Mouse (Mus musculus) myocyte (in vitro differentiated cells): ENCODE data around the gene Hfe2. TPM values are rescaled to one million over a fixed set of nuclear protein-coding genes. Genes with fewer than 3 reads are reported as not detected.

Experiments used
- H3K27me3 ChIP-seq: one replicate; pipeline ENCODE4 v1.6.1; 2011; ENCODE audit not compliant: control insufficient read depth, insufficient read depth, insufficient read length
- H3K36me3 ChIP-seq: one replicate; pipeline ENCODE4 v1.6.1; 2011; ENCODE audit not compliant: control insufficient read depth, insufficient read depth
- H3K4me2 ChIP-seq: one replicate; pipeline ENCODE4 v1.6.1; 2011; ENCODE audit warnings: low read depth, control low read depth
- H3K4me3 ChIP-seq: one replicate; pipeline ENCODE4 v1.5.1; 2011; ENCODE audit warnings: mild to moderate bottlenecking, control low read depth, moderate library complexity
- H3K79me2 ChIP-seq: one replicate; pipeline ENCODE4 v1.6.1; 2011; ENCODE audit not compliant: control insufficient read depth, insufficient read depth
- H3ac ChIP-seq: one replicate; pipeline ENCODE4 v1.6.1; 2011; ENCODE audit not compliant: control insufficient read depth, insufficient read length
- CEBPB ChIP-seq: IDR thresholded peaks from 2 replicates; pipeline ENCODE4 v1.6.1; 2011; ENCODE audit warnings: mild to moderate bottlenecking, moderate library complexity; ENCODE audit not compliant: poor library complexity, insufficient read depth, severe bottlenecking
- E2F4 ChIP-seq: IDR thresholded peaks from one replicate; pipeline ENCODE4 v1.6.1; 2011; ENCODE audit warnings: mild to moderate bottlenecking, control low read depth, moderate library complexity; ENCODE audit not compliant: insufficient read depth
- MAX ChIP-seq: IDR thresholded peaks from one replicate; pipeline ENCODE4 v1.6.1; 2011; ENCODE audit warnings: low read depth, mild to moderate bottlenecking, control low read depth
- MYOD1 ChIP-seq, 3 experiments: IDR thresholded peaks; one replicate each; pipeline ENCODE4 v1.6.1; 2011; ENCODE audit warnings: control low read depth in 2 of 3, low read depth in 2 of 3, mild to moderate bottlenecking in 2 of 3, moderate library complexity in 1 of 3; ENCODE audit not compliant: insufficient read length in 2 of 3, control insufficient read depth in 1 of 3
- MYOG ChIP-seq, 3 experiments: IDR thresholded peaks; one replicate each; pipeline ENCODE4 v1.6.1; 2011; ENCODE audit warnings: control low read depth in 2 of 3, low read depth in 2 of 3, mild to moderate bottlenecking in 2 of 3; ENCODE audit not compliant: insufficient read length in 2 of 3, control insufficient read depth in 1 of 3, insufficient read depth in 1 of 3
- POLR2A ChIP-seq: IDR thresholded peaks from one replicate; pipeline ENCODE4 v1.6.1; 2011; ENCODE audit warnings: low read depth, mild to moderate bottlenecking, control low read depth, moderate library complexity; ENCODE audit not compliant: insufficient read length
- POLR2AphosphoS2 ChIP-seq: IDR thresholded peaks from one replicate; pipeline ENCODE4 v1.6.1; 2011; ENCODE audit warnings: low read depth, control low read depth; ENCODE audit not compliant: insufficient read length
- REST ChIP-seq: IDR thresholded peaks from one replicate; pipeline ENCODE4 v1.6.1; 2011; ENCODE audit warnings: mild to moderate bottlenecking, control low read depth, moderate library complexity; ENCODE audit not compliant: insufficient read depth, insufficient read length
- SRF ChIP-seq: IDR thresholded peaks from one replicate; pipeline ENCODE4 v1.6.1; 2011; ENCODE audit warnings: low read depth; ENCODE audit not compliant: control insufficient read depth, insufficient read length
- TCF12 ChIP-seq: IDR thresholded peaks from one replicate; pipeline ENCODE4 v1.6.1; 2011; ENCODE audit warnings: mild to moderate bottlenecking, control low read depth; ENCODE audit not compliant: poor library complexity, insufficient read depth, severe bottlenecking
- TCF3 ChIP-seq: IDR thresholded peaks from one replicate; pipeline ENCODE4 v1.6.1; 2011; ENCODE audit warnings: low read depth, control low read depth; ENCODE audit not compliant: insufficient read length
- USF1 ChIP-seq: IDR thresholded peaks from one replicate; pipeline ENCODE4 v1.6.1; 2011; ENCODE audit warnings: low read depth, mild to moderate bottlenecking, control low read depth, moderate library complexity
- polyA plus RNA-seq: library from polyadenylated mRNA; unstranded; fragments of >200 nt; fragmentation: generic; extraction: Trizol; gene quantifications from one replicate; pipeline ENCODE4 v1.2.1, GENCODE M21; 2012; ENCODE audit warnings: missing spikeins

Gene Hfe2
- polyA plus RNA-seq, 1 experiment, result 116 TPM

DNA sequence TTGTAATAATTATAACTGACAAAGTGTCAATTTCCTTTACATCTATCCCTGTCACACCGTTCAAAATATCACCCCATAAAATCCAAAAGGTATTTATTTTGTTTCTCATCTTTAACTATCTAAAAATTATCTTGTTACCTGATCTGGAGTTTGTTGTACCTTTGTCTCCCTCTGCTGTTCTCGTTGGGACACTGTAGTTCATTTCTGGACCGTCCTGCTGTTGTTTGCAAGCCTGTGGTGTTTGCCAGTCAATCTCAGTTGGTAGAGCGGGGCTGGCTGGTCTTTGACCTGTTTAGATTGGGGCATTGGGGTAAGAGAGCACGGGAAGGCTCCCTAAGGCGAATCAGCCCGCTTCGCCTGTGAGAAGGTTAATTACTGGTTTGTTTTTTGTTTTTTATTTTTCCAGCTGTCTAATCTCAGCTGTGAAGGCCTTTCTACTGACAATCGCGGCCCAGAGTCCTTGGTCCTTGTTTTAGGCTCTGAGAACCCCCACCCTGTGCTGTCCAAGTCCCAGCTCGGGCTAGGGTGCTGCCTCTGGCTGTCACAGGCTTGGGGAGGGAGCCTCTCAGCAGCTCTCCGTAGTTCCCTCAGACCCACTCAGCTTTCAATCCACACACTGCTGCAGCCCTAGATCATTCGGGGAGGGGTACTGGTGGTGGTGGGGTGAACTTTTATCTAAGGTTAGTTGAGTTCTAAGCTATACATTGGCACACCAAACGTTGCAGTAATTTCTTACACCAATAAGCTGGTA is 16.5 kb downstream of the Hfe2 start:
- Histone ChIP-seq H3K79me2 (no peaks in the 10 kb centered on the region), H3K4me3 (no peak overlapping the region), H3K4me2 (no peak overlapping the region), H3K36me3 (no peaks in the 10 kb centered on the region), H3ac (no peak overlapping the region), H3K27me3 (peaks cover 10% of the 10 kb centered on the region)
- TF ChIP-seq MYOD1 (IDR thresholded peaks at IDR 0.05; ENCODE audit: control insufficient read depth in 1 of 3, insufficient read length in 2 of 3, low read depth in 2 of 3) (no peak), CEBPB (no peak)

- H3K4me2 ChIP-seq, result no peak overlapping the region
- no peak overlapping the region for H3ac ChIP-seq
- TF ChIP-seq POLR2A (no peak), SRF (no peak), CEBPB (no peak), MYOD1 (IDR thresholded peaks at IDR 0.05; ENCODE audit: control insufficient read depth in 1 of 3, insufficient read length in 2 of 3, low read depth in 2 of 3) (no peak), E2F4 (no peak), POLR2AphosphoS2 (no peak), MAX (no peak), REST (no peak), TCF3 (no peak), TCF12 (no peak), USF1 (no peak), MYOG (IDR thresholded peaks at IDR 0.05; ENCODE audit: control insufficient read depth in 1 of 3, insufficient read depth in 1 of 3, insufficient read length in 2 of 3, low read depth in 2 of 3) (no peak)
- no peak overlapping the region for H3K4me3 ChIP-seq
- no peaks in the 10 kb centered on the region for H3K79me2 ChIP-seq
- peaks cover 10% of the 10 kb centered on the region for H3K27me3 ChIP-seq
- no peaks in the 10 kb centered on the region for H3K36me3 ChIP-seq
Observed at GRCm38 (mm10) chr3:96542554-96542953, 17.6 kb downstream of the Hfe2 start.

DNA sequence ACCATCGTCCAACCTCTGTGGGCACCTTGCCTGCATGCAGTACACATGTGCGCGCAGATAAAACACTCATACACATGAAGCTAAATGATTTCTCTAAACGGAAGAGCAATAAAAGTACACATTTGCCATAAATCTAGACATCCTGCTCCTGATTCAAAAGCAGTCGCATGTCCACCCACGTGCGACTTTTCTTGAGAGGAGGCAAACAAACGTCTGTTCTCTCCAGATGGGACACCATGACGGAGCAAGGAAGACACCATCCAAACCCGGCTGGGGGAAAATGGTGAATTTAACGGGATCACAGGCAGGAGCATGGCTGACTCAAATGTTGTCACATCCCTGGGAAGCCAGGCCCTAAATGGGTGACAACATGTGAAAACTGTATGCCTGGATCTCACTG is 18.4 kb downstream of the Hfe2 start:
- H3K27me3 ChIP-seq, result peaks cover 10% of the 10 kb centered on the region
- H3K4me2 ChIP-seq, result no peak overlapping the region

DNA sequence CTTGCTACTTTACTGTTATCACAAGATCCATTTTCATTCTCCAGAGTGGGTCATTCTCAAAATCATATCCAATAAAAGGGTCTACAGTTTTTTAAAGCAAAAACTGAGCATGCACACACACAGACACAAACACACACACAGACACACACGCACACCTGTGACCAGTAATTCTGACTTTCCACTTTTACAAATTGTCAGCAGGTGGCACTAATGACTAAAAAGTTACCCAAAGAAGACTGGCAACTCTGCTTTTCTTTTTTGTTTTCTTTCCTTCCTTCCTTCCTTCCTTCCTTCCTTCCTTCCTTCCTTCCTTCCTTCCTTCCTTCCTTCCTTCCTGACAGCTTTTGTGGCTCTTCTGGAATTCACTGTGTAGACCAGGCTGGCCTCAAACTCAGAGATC is 20.6 kb downstream of the Hfe2 start:
- Histone ChIP-seq H3K79me2 (no peaks in the 10 kb centered on the region), H3K36me3 (no peaks in the 10 kb centered on the region), H3K27me3 (peaks cover 10% of the 10 kb centered on the region), H3K4me3 (no peak overlapping the region), H3K4me2 (no peak overlapping the region), H3ac (no peak overlapping the region)
- TF ChIP-seq POLR2A (no peak), CEBPB (no peak), MYOG (IDR thresholded peaks at IDR 0.05; ENCODE audit: control insufficient read depth in 1 of 3, insufficient read depth in 1 of 3, insufficient read length in 2 of 3, low read depth in 2 of 3) (no peak), TCF3 (no peak), USF1 (no peak), E2F4 (no peak), REST (no peak), MAX (no peak)

More for the DNA sequence above, 18.4 kb downstream of the Hfe2 start:
- no peak overlapping the region for H3ac ChIP-seq
- H3K36me3 ChIP-seq, result no peaks in the 10 kb centered on the region
- TF ChIP-seq REST, result no peak
- no peak for TF ChIP-seq TCF12
- TF ChIP-seq POLR2A, result no peak
- no peak for TF ChIP-seq SRF
- no peak for TF ChIP-seq POLR2AphosphoS2
- TF ChIP-seq USF1, result no peak
- no peak for TF ChIP-seq MYOD1 (IDR thresholded peaks at IDR 0.05; ENCODE audit: control insufficient read depth in 1 of 3, insufficient read length in 2 of 3, low read depth in 2 of 3)
- TF ChIP-seq TCF3, result no peak
- TF ChIP-seq MAX, result no peak
- H3K79me2 ChIP-seq, result no peaks in the 10 kb centered on the region
- no peak overlapping the region for H3K4me3 ChIP-seq

DNA sequence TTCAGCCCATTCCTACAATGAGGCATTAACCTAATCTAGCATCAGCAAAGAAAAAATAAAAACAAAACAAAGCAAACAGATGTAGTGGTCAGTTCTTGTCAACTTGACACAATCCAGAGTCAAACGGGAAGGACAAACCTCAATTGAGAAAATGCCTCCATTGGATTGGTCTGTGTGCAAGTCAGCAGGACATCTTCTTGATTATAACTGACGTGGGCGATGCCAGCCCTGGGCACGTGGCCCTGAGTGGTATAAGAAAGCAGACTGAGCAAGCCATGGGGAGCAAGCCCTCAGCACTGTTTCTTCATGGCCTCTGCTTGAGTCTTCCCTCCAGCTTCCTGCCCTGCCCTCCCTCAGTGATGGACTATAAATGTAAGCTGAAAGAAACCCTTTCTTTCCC is 21.9 kb downstream of the Hfe2 start:
- Histone ChIP-seq H3K4me2 (no peak overlapping the region), H3K4me3 (no peak overlapping the region), H3K36me3 (no peaks in the 10 kb centered on the region), H3K79me2 (no peaks in the 10 kb centered on the region), H3ac (no peak overlapping the region), H3K27me3 (peaks cover 10% of the 10 kb centered on the region)
- TF ChIP-seq POLR2A (no peak), USF1 (no peak), MYOG (IDR thresholded peaks at IDR 0.05; ENCODE audit: control insufficient read depth in 1 of 3, insufficient read depth in 1 of 3, insufficient read length in 2 of 3, low read depth in 2 of 3) (no peak), CEBPB (no peak), TCF3 (no peak), TCF12 (no peak), POLR2AphosphoS2 (no peak), SRF (no peak), E2F4 (no peak), MYOD1 (IDR thresholded peaks at IDR 0.05; ENCODE audit: control insufficient read depth in 1 of 3, insufficient read length in 2 of 3, low read depth in 2 of 3) (no peak), MAX (no peak), REST (no peak)
